Mouse (Mus musculus) olfactory bulb, adult 2 months (tissue): ENCODE results near the gene Exoc4.

Experiments
- CTCF ChIP-seq: fragments of 200-500 bp; IDR thresholded peaks from 2 replicates; pipeline ENCODE4 v1.5.1; 2012; ENCODE audit warnings: low read depth, mild to moderate bottlenecking, low read length, moderate library complexity; ENCODE audit not compliant: insufficient read depth
- POLR2A ChIP-seq: fragments of 200-500 bp; IDR thresholded peaks from 2 replicates; pipeline ENCODE4 v1.6.1; 2012; ENCODE audit warnings: mild to moderate bottlenecking, low read depth, low read length, moderate library complexity; ENCODE audit not compliant: insufficient read depth

DNA sequence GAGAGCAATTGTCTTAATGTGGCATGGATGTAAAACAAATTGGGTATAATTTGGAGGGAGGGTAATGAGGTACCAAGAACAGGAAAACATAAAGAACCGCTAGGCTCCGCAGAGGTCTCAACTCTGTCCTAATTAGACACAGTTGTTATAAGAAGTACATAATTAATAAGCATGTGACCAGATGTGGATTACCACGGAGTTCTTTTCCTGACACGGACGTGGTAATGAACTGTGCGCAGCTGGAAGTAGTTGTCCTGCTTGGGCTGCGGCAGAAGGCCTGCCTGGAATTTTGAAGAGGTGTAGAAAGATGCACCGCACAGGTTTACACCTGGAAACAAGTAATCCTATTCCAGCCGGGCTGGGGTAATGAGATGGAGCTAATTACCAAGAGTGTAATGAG lies 729.0 kb downstream of the Exoc4 start:
- TF ChIP-seq POLR2A = no peak
- no peak for TF ChIP-seq CTCF
